Mouse (Mus musculus): ENCODE results near the gene Tecta. TPM values are rescaled to one million over a fixed set of nuclear protein-coding genes. Genes with fewer than 3 reads are reported as not detected.

Gene Tecta
- polyA plus RNA-seq, 1 experiment: 0.63 TPM

DNA sequence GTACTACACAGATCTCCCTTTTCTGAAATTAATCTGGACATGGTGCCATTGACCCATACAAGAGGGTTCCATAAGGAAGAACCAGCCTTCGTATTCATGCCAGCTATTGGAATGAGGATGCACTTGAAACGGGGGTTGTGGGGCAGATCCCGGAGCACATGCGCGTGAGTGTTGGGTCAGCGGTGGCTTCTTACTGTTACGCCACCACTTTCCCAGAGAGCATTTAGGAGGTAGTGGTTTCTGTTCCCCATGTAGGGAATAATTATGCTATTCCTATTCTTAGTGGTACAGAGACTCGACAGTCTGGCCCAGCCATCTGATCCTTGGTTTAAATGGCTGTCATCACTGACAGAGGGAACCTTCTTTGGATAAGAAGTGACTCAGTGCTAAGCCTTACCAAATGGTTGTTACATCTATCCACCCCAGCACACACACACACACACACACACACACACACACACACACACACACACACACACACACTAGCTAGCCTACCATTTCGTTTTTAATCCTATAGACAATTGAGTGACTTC, 81.2 kb downstream of the Tecta start:
- TF ChIP-seq CTCF (IDR thresholded peaks at IDR 0.05; ENCODE audit: borderline replicate concordance, extremely low read depth, insufficient read depth, insufficient read length) (no peak), POLR2A (IDR thresholded peaks at IDR 0.05; ENCODE audit: borderline replicate concordance, extremely low read depth, insufficient read depth, insufficient read length, poor library complexity, severe bottlenecking) (no peak)

DNA sequence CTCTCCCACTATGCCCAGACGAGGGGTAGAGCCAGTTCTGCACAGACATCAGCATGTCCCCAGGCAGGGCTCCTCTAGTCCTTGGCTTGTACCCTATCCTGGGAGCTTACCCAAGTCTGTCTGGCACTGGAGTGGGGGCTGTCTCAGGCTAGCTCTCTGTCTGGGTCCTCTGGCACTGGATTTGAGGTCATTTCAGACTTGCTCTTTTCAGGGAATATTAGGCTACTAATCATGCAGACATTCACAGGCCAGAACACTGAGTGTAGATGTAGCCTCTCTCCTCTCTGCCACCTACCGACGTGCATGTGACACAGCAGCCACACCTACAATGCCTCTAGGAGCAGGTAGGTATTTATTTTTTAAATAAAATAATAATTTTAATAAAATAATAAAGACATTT, 82.4 kb downstream of the Tecta start:
- TF ChIP-seq CTCF (IDR thresholded peaks at IDR 0.05; ENCODE audit: borderline replicate concordance, extremely low read depth, insufficient read depth, insufficient read length) (peak; percentile 16; the same call in 1 of the 2 replicates), POLR2A (IDR thresholded peaks at IDR 0.05; ENCODE audit: borderline replicate concordance, extremely low read depth, insufficient read depth, insufficient read length, poor library complexity, severe bottlenecking) (no peak)
- no peak for DNase-seq (ENCODE audit: low read depth)

More for the DNA sequence above, 81.2 kb downstream of the Tecta start:
- DNase-seq (ENCODE audit: low read depth): no peak

DNA sequence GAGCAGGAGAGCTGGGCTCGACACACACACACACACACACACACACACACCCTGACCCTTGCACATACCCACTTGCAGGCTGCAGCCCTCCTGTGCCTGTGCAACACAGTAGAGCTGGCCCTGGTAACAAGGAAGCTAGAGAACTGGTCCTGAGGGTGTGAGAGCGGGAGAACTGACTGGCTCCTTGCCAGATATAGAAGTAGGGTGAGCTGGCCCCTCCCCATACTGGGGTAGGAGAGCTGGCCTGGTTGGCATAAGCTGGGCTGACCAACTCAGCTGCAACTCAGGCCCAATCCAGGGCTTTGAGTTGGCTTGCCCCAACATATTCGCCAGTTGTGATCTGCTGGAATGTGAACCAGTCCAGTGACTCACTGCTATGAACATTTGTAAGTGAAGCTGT, 83.9 kb downstream of the Tecta start:
- peak; percentile 26 for DNase-seq (ENCODE audit: low read depth)
- TF ChIP-seq CTCF (IDR thresholded peaks at IDR 0.05; ENCODE audit: borderline replicate concordance, extremely low read depth, insufficient read depth, insufficient read length) (no peak), POLR2A (IDR thresholded peaks at IDR 0.05; ENCODE audit: borderline replicate concordance, extremely low read depth, insufficient read depth, insufficient read length, poor library complexity, severe bottlenecking) (no peak)

DNA sequence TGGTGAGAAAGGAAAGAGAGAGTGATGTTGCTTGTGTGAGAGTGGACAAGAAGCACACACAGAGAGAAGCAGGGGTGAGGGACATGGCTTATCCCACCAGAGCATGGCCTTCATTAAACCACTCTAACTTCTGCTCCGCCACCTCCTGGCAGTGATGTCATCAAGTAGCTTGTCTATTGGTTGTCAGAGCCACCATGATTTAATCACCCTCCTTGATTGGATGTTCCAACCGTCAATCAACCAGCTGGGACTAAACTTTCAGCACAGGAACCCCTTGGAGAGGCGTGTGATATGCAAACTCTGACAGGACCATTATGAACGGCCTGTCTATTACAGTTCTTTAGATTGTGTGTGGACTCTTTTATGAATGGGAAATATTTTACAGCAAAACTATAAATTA, 84.8 kb downstream of the Tecta start:
- DNase-seq (ENCODE audit: low read depth): peak; percentile 78
- TF ChIP-seq POLR2A (IDR thresholded peaks at IDR 0.05; ENCODE audit: borderline replicate concordance, extremely low read depth, insufficient read depth, insufficient read length, poor library complexity, severe bottlenecking) (no peak), CTCF (IDR thresholded peaks at IDR 0.05; ENCODE audit: borderline replicate concordance, extremely low read depth, insufficient read depth, insufficient read length) (no peak)

DNA sequence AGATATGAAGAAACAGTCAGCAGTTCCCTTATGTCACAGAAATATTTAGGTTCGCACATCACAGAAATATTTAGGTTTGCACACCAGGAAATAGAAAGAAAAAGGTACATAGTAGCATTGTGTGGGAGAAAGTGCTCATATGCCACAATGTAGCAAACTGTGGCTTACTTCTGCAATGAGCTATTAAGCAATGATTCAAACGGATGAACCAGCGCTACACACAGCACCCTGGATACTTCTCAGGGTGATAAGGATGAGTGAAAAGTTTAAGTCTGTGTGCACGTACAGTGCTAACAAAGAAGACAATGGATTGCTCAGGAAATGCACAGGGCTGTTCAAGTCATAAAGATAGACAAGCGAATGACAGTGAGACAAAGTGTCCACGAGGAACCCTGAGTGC, 85.3 kb downstream of the Tecta start:
- no peak for TF ChIP-seq CTCF (IDR thresholded peaks at IDR 0.05; ENCODE audit: borderline replicate concordance, extremely low read depth, insufficient read depth, insufficient read length)
- TF ChIP-seq POLR2A (IDR thresholded peaks at IDR 0.05; ENCODE audit: borderline replicate concordance, extremely low read depth, insufficient read depth, insufficient read length, poor library complexity, severe bottlenecking): no peak
- no peak for DNase-seq (ENCODE audit: low read depth)

DNA sequence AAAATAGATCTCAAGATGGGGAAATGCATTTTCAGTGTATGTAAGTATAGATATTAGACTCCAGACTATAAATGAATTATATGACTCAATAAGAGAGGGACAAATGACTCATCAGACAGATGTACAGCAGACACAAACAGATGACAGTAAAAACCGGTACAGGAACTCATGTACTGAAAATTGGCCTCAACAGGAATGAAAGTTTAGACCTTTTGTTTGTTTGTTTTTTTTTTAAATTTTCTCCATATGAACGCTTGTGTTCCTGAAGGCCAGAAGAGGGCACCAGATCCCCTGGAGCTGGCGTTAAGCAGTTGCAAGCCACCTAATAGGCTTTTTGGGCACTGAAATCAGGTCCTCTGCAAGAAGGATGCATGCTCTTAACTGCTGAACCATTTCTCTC, 85.9 kb downstream of the Tecta start:
- TF ChIP-seq POLR2A (IDR thresholded peaks at IDR 0.05; ENCODE audit: borderline replicate concordance, extremely low read depth, insufficient read depth, insufficient read length, poor library complexity, severe bottlenecking): no peak
- peak; percentile 54; the same call in 1 of the 2 replicates for TF ChIP-seq CTCF (IDR thresholded peaks at IDR 0.05; ENCODE audit: borderline replicate concordance, extremely low read depth, insufficient read depth, insufficient read length)
- DNase-seq (ENCODE audit: low read depth): peak; percentile 77

DNA sequence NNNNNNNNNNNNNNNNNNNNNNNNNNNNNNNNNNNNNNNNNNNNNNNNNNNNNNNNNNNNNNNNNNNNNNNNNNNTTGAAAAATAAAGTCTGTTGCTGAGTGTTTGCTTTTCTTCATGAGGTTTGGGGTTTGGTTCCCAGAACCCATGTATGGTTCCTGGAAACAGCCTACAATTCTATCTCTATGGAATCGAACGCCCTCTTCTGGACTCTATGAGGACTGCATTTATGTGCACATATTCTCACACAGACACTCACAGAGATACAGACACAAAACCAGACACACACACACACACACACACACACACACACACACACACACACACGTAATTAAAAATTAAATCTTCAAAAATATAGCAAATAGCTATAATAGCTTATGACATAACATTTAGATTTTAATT, 88.4 kb downstream of the Tecta start:
- DNase-seq (ENCODE audit: low read depth): no peak

DNA sequence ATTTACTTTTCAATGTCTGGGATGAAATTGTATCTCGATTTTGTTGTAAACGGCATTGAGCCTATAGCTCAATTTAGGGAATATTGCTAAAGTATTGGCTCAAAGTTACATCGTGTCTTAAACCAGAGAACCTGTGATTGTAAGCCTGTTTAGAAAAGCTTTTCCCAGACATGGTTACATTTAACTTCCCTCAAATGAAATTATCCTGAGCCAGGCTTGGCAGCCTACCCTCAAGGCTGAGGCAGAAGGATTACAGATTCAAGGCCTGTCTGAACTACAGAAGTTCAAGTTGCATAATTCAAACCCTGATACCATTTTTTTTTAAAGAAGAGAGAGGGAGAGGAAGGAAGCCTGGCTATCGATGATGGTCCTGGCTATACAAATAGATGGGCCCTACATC, 95.8 kb downstream of the Tecta start:
- TF ChIP-seq POLR2A (IDR thresholded peaks at IDR 0.05; ENCODE audit: borderline replicate concordance, extremely low read depth, insufficient read depth, insufficient read length, poor library complexity, severe bottlenecking) (no peak), CTCF (IDR thresholded peaks at IDR 0.05; ENCODE audit: borderline replicate concordance, extremely low read depth, insufficient read depth, insufficient read length) (no peak)
- DNase-seq (ENCODE audit: low read depth): no peak

More for the DNA sequence above, 88.4 kb downstream of the Tecta start:
- TF ChIP-seq POLR2A (IDR thresholded peaks at IDR 0.05; ENCODE audit: borderline replicate concordance, extremely low read depth, insufficient read depth, insufficient read length, poor library complexity, severe bottlenecking): no peak
- TF ChIP-seq CTCF (IDR thresholded peaks at IDR 0.05; ENCODE audit: borderline replicate concordance, extremely low read depth, insufficient read depth, insufficient read length): peak; percentile 4; the same call in 1 of the 2 replicates

DNA sequence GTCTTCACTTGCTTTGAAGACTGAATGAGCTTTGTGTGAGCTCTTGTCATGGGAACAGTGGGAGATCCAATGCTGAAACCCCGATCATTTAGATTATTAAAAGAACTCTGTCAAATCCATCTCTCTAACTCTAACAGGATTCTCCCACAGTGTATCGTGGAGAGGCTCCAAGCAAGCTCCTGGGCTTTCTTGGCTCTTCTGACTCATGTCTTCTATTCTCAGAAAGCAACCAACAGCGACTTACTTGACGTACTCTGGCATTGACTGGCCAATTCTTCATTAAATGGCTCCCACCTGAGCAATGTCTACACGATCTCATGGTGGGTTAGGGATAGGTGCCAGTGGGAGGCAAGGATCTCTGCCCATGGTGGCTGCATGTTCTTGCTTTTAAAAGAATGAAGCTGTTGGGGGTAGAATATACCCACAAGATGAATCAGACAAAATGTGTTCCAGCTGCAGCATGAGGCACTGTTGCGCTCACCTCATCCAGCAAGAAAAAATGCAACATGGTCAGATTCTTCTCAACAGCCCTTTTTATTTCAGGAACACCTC, 98.6 kb downstream of the Tecta start:
- DNase-seq (ENCODE audit: low read depth): no peak

DNA sequence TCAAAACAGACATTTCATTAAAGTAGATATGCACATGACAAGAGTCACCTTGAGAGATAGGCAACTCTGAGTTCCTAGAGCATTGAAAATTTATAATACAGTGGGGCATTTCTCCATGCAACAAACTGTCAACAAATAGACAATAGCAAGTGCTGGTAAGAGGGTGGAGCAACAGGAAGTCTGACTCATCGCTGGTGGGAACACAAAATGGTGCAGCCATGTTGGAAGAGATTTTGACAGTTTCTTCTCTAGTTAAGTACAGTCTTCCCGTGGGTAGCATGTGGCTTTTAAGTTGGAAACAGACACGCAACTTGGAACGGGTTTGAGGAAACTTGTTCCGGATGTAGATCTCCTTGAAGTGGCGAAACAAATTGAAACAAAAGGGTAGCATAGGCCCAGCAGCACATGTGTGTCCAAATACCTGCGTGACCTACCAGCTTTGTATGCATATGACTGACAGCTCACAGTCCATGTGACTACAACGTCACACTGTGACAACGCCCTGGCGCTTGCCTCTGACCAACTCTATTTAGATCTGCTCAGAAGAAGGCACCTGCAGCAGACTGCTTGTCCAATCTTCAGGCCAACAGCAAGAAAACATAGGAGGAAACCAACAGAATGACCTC, 103.3 kb downstream of the Tecta start:
- TF ChIP-seq POLR2A (IDR thresholded peaks at IDR 0.05; ENCODE audit: borderline replicate concordance, extremely low read depth, insufficient read depth, insufficient read length, poor library complexity, severe bottlenecking) (no peak), CTCF (IDR thresholded peaks at IDR 0.05; ENCODE audit: borderline replicate concordance, extremely low read depth, insufficient read depth, insufficient read length) (no peak)
- no peak for DNase-seq (ENCODE audit: low read depth)

More for the DNA sequence above, 98.6 kb downstream of the Tecta start:
- TF ChIP-seq CTCF (IDR thresholded peaks at IDR 0.05; ENCODE audit: borderline replicate concordance, extremely low read depth, insufficient read depth, insufficient read length) (no peak), POLR2A (IDR thresholded peaks at IDR 0.05; ENCODE audit: borderline replicate concordance, extremely low read depth, insufficient read depth, insufficient read length, poor library complexity, severe bottlenecking) (no peak)

DNA sequence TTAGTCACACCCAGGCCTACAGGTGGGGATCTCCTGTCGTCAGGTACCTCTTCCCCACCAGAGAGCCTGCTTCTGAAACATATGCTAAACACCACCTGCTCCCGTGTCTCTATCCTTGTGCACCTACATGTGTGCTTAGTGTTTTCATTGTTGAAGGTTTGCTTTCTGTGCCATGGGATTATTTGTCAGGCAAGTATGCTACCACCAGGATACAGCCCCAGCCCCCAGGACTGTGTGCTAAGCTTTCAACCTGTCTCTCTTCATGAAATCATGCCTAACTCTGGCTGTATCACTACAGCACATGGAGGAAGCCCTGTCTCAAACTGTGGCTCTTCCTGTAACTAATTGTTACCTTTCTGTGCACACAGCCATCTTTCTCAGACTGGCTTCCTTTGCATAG, 105.6 kb downstream of the Tecta start:
- TF ChIP-seq CTCF (IDR thresholded peaks at IDR 0.05; ENCODE audit: borderline replicate concordance, extremely low read depth, insufficient read depth, insufficient read length) (no peak), POLR2A (IDR thresholded peaks at IDR 0.05; ENCODE audit: borderline replicate concordance, extremely low read depth, insufficient read depth, insufficient read length, poor library complexity, severe bottlenecking) (no peak)
- DNase-seq (ENCODE audit: low read depth): no peak

DNA sequence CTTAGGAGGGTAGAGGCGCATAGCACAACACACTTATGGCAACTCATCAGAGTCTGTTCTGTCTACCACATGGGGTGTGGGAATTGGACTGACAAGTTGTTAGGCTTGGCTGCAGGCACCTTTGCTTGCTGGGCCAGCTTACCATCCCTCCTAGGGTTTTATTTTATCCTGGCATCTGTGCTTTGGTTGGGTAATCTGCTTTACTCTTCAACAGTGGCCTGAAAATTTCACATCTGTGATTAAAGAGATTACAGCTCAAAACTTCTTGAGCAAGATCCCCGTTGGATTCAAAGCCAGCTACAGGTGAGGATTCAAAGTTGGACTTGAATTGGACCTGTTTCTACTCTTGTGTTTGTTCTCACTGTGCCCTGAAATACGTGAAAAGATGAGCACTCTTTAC, 106.1 kb downstream of the Tecta start:
- DNase-seq (ENCODE audit: low read depth): no peak
- no peak for TF ChIP-seq CTCF (IDR thresholded peaks at IDR 0.05; ENCODE audit: borderline replicate concordance, extremely low read depth, insufficient read depth, insufficient read length)
- TF ChIP-seq POLR2A (IDR thresholded peaks at IDR 0.05; ENCODE audit: borderline replicate concordance, extremely low read depth, insufficient read depth, insufficient read length, poor library complexity, severe bottlenecking): no peak
